ENCODE assay signal across 9 mouse cellular contexts in genomic region chr12:77638266-77638665, GRCm38 (mm10).
DNase-seq lines count a peak whose midpoint lies in the region; ATAC-seq lines count a peak whose summit lies in the region.
"Had no signal": no experiment of that assay in that cellular context is flagged by ENCODE, and none has a peak within 500 bp of the region (broad histone marks: within the 10 kb centered on the region; RNA-seq: fewer than 3 reads in every experiment).

No protein-coding gene starts in this region.

- H3K27me3 ChIP-seq in embryonic facial prominence, embryonic 12.5 days, result peaks cover 3% of the 10 kb centered on the region; the same call in 1 of the 2 replicates
- no peaks in the 10 kb centered on the region for H3K27me3 ChIP-seq in embryonic facial prominence, embryonic 10.5 days (replicated peaks; ENCODE audit: low read depth, poor library complexity, severe bottlenecking)
- H3K27me3 ChIP-seq: megakaryocyte, embryonic 14.5 days had no signal

- intact Hi-C loops in heart, postnatal 14 days (cut with DNase I), result no loop called here

- ATAC-seq in embryonic facial prominence, embryonic 12.5 days (ENCODE audit: insufficient number of reproducible peaks, insufficient read depth, low FRiP score, low TSS enrichment), result peak; percentile 60; the same call in 1 of the 2 replicates
- ATAC-seq in megakaryocyte progenitor cell, adult 5-6 weeks (replicated peaks; ENCODE audit: poor library complexity), result no peak

- DNase-seq in embryonic facial prominence, embryonic 10.5 days (ENCODE audit: low spot score), result no peak
- peak; percentile 31 to 33 for DNase-seq in right cerebral cortex, postnatal 10 days (ENCODE audit: low spot score in 2 of 2)
- no peak for DNase-seq in right cerebral cortex, postnatal 4 days
- DNase-seq in heart, postnatal 14 days, result peak; percentile 5 to 8
- DNase-seq in lung, postnatal 14 days, result peak; percentile 29
- DNase-seq in urinary bladder, postnatal 25 days (ENCODE audit: low spot score), result no peak

- no peaks in the 10 kb centered on the region for H3K36me3 ChIP-seq in embryonic facial prominence, embryonic 12.5 days
- H3K36me3 ChIP-seq in embryonic facial prominence, embryonic 10.5 days (replicated peaks), result no peaks in the 10 kb centered on the region

- no peak overlapping the region for H3K9ac ChIP-seq in embryonic facial prominence, embryonic 12.5 days

- WGBS in embryonic facial prominence, embryonic 12.5 days, result 53% methylated on average over 7 of the region's 7 CpGs
- WGBS in embryonic facial prominence, embryonic 10.5 days, result 76% methylated on average over 7 of the region's 7 CpGs

- H3K4me1 ChIP-seq in embryonic facial prominence, embryonic 12.5 days, result no peaks in the 10 kb centered on the region
- peaks cover 3% of the 10 kb centered on the region; the same call in 1 of the 2 replicates for H3K4me1 ChIP-seq in embryonic facial prominence, embryonic 10.5 days
- H3K4me1 ChIP-seq: megakaryocyte, embryonic 14.5 days had no signal

- H3K4me2 ChIP-seq in embryonic facial prominence, embryonic 12.5 days (replicated peaks), result no peak overlapping the region

- no peak overlapping the region for H3K27ac ChIP-seq in embryonic facial prominence, embryonic 12.5 days
- no peak overlapping the region for H3K27ac ChIP-seq in embryonic facial prominence, embryonic 10.5 days (replicated peaks)

- no peaks in the 10 kb centered on the region for H3K9me3 ChIP-seq in embryonic facial prominence, embryonic 12.5 days
- H3K9me3 ChIP-seq in embryonic facial prominence, embryonic 10.5 days, result no peaks in the 10 kb centered on the region
- H3K9me3 ChIP-seq: megakaryocyte, embryonic 14.5 days had no signal

- H3K4me3 ChIP-seq in embryonic facial prominence, embryonic 12.5 days, result no peak overlapping the region
- H3K4me3 ChIP-seq in embryonic facial prominence, embryonic 10.5 days, result no peak overlapping the region
- H3K4me3 ChIP-seq: megakaryocyte, embryonic 14.5 days had no signal

Comparison
In these comparisons a context has a peak if more than half of its experiments do, and no peak if none do; other contexts are left out.
1. DNase-seq: peak in right cerebral cortex, postnatal 10 days (2 of 2), heart, postnatal 14 days (2 of 2) and lung, postnatal 14 days (single experiment); none in embryonic facial prominence, embryonic 10.5 days (single experiment), right cerebral cortex, postnatal 4 days (single experiment) and urinary bladder, postnatal 25 days (single experiment).